Mouse (Mus musculus) frontal cortex, postnatal 10 days (tissue): ENCODE results near the gene Nit2.

Experiments used
- DNase-seq, 2 experiments: peaks; one replicate each; pipeline ENCODE4 v3.0.0; 2022; ENCODE audit warnings: low spot score in 2 of 2, mixed read lengths in 1 of 2

Nit2 gene

DNA sequence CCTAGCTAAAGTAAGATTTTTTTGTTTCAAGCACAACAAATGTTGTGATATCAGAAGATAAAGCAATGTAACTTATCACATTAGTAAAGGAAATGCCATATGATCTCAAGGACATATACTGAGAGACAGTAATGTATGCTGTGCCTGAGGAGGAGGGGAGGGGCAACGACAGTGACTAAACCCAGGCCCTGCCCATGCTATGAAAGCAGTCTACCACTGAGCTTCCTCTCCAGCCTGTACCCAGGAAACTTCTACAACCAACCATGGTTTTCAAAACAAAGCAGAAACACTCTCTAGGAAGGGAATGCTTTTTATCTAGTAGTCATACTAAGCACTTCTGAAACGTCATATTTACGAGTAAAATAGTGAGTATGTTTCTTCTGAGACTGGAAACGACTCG, 4.3 kb downstream of the Nit2 start:
- DNase-seq, result no peak

DNA sequence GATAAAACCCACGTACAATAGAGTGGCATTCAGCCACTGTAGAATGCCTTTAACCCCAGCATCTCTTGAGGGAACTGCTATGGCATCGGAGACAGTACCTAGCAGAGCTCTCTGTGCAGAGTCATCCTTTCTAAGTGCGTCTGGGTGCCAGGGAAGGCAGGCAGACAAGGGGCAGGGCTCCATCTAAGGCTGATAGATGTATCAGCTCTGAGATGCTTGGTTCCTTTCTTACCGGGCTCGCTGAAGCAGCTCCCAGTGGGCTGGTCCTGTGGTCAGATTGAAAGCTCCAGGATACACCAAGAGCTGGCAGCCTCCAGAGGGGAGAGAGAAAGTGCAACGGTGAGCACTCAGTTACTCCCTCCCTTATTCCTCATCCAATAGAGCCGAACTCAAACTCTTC, 7.3 kb downstream of the Nit2 start:
- no peak for DNase-seq

DNA sequence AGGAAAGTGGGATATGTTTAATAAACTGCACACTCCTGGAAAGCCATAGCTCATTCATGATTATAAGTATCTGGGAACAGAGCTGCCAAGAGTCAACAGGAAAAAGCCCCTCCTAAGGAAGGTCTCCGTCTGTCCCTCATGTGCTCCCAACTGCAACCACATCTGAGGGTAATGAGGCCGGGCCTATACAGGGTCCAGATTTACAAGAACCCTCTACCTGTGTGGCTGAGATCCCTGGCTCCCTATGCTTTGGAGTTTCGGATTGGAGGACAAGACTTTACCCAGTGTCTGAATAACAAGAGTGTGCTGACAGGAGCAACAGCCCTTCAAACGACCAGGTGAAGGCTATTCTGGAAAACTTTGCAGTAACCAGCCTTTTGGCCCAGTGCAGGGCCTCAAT, 9.4 kb downstream of the Nit2 start:
- no peak for DNase-seq

DNA sequence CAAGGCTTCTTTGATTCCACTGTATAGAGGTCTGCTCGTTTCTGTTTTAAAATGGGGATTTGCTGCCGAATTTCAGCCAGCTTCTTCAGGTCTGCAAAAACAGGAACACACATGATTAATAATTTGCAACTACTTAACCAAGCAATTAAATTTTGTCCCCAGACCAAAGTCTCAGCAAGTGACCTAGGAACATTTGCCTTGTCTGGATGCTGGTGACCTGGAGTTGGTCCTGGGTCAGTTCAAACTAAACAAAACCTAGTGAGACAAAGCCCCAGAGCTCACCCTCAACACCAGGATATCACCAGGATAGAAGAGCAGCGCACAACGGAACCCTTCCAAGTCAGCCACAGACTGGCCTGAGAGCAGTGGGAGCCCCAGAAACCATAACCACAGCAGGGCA, 10.1 kb downstream of the Nit2 start:
- no peak for DNase-seq

DNA sequence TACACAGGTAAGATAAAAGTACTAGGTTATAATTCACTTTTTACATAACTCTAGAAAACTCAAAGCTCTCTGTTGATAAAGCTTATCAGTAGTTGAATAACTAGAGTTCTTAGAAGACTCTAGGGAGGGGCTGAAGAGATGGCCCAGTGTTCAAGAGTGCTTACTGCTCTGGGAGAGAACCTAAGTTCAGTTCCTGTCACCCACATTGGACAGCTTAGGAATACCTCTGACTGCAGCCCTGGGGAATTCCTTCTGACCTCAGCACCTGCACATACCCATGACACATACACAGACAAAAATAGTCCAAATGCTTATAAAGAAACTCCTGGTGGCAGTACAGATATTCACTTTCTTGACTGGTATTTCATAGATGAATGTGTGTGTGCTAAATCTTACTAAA, 11.2 kb downstream of the Nit2 start:
- no peak for DNase-seq

DNA sequence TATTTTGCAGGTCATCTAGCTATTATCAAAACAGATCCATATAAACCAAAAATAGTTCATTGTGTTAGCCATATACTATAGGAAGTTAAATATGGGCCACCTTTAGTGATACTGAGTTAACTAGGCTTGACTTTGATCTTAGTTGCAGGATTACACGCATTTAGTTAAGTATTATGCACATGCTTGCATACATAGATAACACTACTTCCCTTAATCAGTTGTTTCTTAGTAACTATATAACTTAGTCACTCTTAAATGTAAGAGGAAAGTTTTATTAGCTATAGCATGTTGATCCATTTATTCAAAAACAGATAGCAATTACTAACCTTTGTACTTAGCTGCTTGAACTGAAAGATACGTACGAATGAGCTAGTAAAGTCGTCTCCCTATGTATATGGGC, 15.7 kb downstream of the Nit2 start:
- DNase-seq, result no peak

DNA sequence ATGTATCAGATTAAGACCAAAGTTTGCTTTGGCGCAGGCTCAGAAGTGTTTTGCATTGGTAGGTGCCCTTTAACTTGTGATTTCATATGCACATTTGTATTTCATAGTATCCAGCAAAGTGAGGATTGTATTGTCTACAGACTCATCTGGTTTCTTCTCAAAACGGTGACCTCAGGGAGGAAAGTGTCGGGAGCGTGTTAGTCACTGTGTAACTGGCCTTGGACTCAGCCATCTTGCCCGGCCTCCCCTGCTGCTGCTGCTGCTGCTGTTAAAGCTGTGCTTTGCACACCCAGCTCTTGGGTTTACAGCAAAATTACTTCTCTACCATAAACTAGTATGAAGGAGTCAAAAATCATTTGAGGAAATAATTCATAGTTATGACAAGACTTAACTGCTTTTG, 22.4 kb downstream of the Nit2 start:
- DNase-seq, result no peak

DNA sequence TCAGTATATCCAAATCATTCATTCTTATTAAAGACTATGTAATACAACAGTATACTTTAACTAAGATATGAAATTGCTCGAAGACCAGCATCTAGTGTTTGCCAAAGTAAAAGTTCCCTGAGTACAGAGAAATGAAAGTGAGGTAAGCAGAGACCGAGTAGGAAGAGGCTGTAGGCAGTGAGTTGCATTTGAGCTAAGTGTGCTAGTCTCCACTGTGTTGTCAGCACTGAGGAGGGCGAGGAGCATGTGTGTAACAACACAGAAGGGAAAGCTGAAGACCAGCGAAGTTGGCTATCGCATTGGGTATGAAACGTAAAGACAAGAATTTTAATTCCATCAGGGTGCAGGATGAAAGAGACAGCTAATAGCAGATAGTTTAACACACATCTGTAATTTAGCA, 33.5 kb downstream of the Nit2 start:
- DNase-seq, result no peak

DNA sequence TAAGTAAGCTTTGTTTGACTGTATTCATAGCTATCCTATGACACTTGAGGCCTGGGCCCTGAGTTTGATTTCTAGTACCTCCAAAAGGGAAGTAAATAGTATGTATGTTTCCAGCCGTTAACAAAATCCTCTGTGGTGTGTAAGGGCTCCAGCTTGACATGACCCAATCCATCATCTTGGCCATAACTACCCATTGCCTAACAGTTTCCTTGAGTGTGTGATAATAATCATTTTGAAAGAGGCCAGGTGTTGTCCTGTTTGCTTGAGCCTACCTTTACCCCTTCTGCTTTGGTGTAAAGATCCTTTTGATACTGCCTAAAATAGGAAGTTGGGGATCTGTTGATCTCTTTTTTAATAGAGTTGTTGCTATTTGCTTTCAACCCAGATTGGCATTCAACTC, 34.8 kb downstream of the Nit2 start:
- no peak for DNase-seq

DNA sequence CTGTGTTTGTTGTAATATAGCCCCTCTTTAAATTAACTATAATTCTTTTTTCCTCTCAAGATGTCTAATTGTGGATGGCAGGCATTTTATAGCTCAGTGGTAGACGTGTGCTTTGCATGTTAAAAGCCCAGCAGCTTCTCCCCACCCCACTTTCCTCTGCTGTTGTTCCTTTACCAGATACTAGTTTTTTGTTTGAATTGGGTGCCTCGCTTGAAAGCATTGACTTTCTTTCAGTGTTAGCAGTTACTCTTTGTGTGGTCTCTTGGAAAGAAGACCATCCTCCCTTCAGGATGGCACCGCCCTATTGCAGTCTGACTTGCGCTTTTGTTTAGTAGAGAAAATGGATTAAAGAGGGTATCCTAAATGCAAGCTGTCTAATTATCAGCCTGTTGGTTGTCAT, 35.6 kb downstream of the Nit2 start:
- DNase-seq, result no peak

DNA sequence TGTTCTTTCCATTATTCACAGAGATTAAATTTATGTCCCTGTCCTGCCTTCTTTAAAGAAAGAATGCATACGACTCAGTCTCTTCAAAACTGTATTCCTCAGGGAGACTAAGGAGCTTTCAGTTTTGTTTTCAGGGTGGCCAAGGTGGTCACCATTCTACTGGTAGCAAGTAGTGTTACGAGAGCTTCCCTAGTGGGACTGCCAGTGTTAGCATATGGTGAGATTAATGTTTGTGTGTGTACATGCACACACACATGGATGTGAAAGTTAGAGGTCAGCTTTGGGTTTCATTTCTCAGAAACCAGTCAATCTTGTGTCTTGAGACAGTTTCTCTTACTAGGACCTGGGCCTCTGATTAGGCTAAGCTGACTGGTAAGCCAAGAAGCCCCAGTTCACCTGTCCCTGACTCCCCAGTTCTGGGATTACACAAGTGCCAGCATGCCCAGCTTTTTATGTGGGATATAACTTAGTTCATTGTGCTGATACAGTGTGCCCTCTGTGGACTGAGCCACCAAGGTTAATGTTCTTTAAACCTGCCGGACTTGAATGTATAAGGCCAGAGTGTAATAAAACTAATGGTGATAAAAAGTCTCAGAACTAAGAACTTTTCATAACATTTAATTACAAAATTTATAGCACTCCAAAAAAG, 36.3 kb downstream of the Nit2 start:
- DNase-seq, result no peak

DNA sequence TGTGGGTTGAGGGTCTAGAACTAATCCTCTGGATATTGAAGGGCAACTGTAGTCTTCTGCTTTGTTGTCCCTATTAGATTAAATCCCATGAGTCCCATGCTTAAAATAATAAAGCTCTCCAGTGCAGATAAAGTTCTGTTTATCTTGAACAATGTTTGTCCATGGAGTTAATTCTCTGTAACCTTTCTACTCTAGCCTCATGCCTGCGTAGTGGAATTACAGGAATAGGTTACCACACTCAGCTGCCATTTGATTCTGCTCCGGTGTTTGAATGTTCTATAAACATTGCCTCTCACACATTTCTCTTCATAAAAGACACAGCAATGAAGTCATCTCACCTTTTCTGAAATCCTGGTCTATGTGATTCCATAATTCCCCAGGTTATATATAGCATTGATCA, 39.3 kb downstream of the Nit2 start:
- DNase-seq, result no peak

DNA sequence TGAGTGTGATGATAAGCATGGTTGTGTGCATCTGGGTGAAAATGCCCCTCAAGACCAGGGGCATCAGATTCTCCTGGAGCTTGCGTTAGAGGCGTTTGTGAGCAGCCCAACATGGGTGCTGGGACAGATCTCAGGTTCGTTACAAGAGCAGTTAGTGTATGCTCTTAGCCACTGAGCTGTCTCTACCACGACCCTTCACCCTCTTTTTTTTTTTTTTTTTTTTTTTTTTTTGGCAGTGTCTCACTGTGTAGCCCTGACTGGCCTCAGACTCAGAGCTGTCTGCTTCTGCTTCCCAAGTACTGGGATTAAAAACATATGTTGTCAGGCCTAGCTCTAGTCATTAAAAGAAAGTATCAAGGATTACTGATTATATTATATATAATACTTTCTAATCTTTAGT, 40.9 kb downstream of the Nit2 start:
- DNase-seq, result no peak

DNA sequence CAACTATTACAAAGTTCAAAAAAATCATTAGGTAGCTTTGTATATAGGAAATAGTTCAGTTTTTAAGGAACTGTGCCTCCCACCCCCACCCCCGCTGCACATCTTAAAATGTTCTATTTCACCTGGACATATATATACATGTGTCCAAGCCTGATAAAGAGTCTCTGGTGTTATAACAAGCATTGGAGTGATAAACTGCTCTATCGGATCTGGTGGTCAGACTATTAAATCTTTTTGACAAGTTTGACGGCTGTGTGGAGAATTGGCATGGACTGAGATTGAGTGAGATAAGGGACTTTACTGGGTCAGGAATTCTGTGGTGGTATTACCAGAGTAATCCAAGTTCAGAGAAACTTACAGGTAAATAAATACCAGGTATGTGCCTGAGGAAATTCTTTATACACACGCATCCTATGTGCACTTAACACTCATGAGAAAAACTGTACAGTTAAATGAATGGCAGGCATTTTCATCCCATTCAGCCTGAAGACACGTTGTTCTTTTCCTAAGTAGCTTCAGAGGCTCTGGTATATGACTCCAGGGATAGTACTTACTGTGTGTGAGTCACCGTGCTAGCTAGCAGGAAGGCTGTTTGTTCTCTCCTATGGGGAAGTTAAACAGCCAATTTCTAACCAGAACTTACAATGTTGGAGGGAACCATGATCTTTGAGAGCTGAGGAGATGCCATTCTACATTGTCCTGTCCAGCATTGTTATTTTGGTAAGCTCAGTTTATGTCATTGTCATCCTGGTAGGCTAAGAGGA, 44.3 kb downstream of the Nit2 start:
- no peak for DNase-seq

DNA sequence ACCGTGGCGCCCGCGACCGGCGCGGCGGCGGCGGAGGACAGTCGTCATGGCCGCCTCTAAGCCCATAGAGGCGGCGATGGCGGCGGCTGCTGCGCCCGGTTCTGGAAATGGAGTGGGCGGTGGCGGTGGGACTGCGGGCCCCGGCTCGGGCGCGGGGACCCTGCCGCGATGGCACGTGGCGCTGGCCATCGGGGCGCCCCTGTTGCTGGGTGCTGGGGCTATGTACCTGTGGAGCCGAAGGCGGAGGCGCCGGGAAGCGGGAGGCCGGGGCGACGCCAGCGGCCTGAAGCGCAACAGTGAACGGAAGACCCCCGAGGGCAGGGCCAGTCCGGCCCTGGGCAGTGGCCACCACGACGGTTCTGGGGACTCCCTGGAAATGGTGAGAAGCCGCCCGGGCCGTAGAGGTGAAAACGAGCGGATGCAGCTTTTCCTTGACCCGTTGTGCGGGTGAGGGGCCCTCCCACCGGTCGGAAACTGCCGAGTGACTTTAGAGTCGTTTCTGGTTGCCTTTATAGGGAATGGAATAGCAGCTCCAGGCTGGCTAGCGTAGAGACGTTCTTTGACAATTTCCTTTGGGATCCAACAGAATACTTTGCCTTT, 45.2 kb downstream of the Nit2 start:
- no peak for DNase-seq

DNA sequence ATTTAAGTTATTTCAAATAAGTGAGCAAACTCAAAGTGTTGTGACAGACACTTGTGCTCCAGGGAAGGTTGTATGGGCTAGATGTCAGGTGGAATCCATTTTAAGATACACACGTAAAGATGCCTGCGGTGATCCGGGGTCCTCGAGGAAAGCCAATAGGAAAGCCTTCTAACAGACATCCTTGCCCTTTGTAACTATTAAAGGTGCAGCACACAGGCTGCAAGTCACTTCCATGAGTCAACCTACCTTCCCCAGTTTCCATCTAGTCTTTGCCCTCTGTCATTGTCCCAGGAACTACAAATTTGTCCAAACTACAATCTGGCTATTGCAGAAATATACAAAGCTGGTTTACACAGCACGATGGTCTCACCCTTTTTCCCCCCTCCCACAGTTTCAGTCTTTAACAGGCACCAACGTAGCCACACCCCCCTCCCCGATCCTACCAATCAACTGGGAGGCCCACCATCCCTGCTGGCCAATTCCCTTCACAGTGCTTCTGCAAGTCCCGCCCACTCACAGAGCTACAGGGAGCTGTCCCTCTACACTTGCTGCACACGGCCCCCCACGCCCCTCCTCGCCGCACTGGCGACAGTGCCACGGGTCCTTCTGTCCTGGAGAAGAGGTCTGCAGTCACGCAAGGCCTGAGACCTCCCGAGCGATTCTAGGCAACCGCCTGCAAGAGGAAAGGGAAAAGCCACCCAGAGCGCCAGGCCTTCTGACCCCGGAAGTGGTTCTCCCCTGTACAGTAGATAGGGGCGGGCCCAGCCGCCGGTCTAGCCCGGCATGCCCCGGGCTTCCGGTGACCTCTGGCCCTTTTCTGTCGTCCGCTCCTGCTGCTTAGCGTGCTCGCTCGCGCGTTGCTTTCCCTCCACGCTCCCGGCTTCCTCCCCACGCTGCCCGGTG, 46.0 kb downstream of the Nit2 start, which contains the start of gene Tomm70a:
TSS of gene Tomm70a (plus strand) at position 791 of the 903 bp plus-strand sequence.
- peak; percentile 94 to 96 for DNase-seq

DNA sequence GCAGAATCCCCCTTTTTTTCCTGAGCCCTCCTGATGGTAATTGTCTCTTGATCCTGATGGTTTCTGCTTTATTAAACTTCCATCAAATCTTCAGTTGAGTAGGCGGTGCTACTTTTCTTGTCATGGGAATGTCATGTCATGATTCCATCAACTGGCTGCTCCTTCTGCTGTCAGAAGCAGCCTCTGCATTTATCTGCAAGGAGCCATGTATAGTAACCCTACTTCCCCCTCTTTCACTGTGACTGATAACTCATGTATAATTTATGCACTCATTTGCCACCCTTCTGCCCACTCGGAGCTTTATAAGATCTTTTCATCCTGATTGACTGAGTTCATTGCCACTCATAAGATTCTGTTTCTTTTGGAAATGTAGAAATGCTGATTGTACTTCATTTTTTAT, 49.6 kb downstream of the Nit2 start:
- no peak for DNase-seq

DNA sequence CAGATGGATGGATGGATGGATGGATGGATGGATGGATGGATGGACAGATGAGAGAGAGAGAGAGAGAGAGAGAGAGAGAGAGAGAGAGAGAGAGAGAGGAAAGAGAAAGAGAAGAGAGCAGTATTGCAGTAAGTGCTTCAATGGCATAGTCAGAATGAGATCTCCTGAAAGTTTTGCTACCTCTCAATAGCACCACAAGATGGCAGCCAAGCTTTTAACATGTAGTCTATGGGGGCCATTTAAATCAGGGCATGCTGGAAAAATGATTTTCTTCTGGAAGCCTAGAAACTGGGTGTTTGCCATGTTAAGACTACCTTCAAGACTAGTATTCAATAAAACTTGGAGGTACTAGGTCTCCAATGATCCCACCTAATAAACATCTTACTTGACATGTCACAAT, 51.1 kb downstream of the Nit2 start:
- no peak for DNase-seq
